ENCODE assay signal across 30 mouse cellular contexts in genomic region chr6:128868861-128869260, GRCm38 (mm10). TPM values are rescaled to one million over a fixed set of nuclear protein-coding genes. Genes with fewer than 3 reads are reported as not detected.
DNase-seq lines count a peak whose midpoint lies in the region; TF ChIP-seq lines count a peak whose summit lies in the region.
"Had no signal": no experiment of that assay in that cellular context is flagged by ENCODE, and none has a peak within 500 bp of the region (broad histone marks: within the 10 kb centered on the region; RNA-seq: fewer than 3 reads in every experiment).

No protein-coding gene starts in this region.

- no peak overlapping the region for H3K4me3 ChIP-seq in left cerebral cortex, adult 2 months
- H3K4me3 ChIP-seq: embryonic facial prominence, embryonic 10.5 days; embryonic facial prominence, embryonic 15.5 days; forebrain, embryonic 12.5 days; heart, embryonic 10.5 days; heart, embryonic 15.5 days; hindbrain, embryonic 13.5 days; limb, embryonic 13.5 days; midbrain, embryonic 12.5 days; neural tube, embryonic 13.5 days had no signal

- intact Hi-C loops in left cerebral cortex, adult 2 months (cut with DNase I) = loop anchor here (1.0 kb wide), 1 partner anchor 10 kb away; no protein-coding TSS in a partner anchor

- no peak for TF ChIP-seq CTCF in left cerebral cortex, adult 2 months (IDR thresholded peaks at IDR 0.05)

- DNase-seq in lung, postnatal 10 days = peak; percentile 22
- no peak for DNase-seq in lung, postnatal 14 days
- peak; percentile 69 for DNase-seq in ES-CJ7 (ENCODE audit: low read depth, low spot score)
- peak; percentile 57 for DNase-seq in R1 (ENCODE audit: low read depth, low spot score)
- DNase-seq in thymus, postnatal 4 days = peak; percentile 53
- DNase-seq in left cerebral cortex, adult 2 months (ENCODE audit: extremely low spot score in 1 of 2, low spot score in 2 of 2) = no peak
- DNase-seq: adrenal gland, adult 8-10 months; cerebellum, adult 8-10 months; cerebellum, postnatal 25 days; forebrain, postnatal 0 days; gastrocnemius, postnatal 10 days; heart, postnatal 36 days; kidney, adult 8-10 months; kidney, postnatal 10 days; layer of hippocampus, adult 9-11 months; lung, postnatal 36 days; right cerebral cortex, postnatal 4 days had no signal

- no peak overlapping the region for H3K27ac ChIP-seq in left cerebral cortex, adult 2 months
- H3K27ac ChIP-seq: embryonic facial prominence, embryonic 10.5 days; embryonic facial prominence, embryonic 15.5 days; forebrain, embryonic 12.5 days; heart, embryonic 10.5 days; heart, embryonic 15.5 days; hindbrain, embryonic 13.5 days; limb, embryonic 13.5 days; midbrain, embryonic 12.5 days; neural tube, embryonic 13.5 days; stomach, postnatal 0 days had no signal

RNA-seq across cellular contexts. Expression of gene Clec2i, which starts 18.5 kb away (rescaled TPM):
- total RNA-seq in left cerebral cortex, adult 2 months (2021) = not detected
- total RNA-seq: forebrain, postnatal 0 days; heart, postnatal 36 days; left cerebral cortex, postnatal 36 days; MEL had no signal

RNA-seq across cellular contexts. Expression of gene BC035044, which starts 22.1 kb away (rescaled TPM):
- 1 to 10 TPM in 1 of 2 experiments, under 1 TPM in 1; 0.94 to 1.5 TPM for total RNA-seq in left cerebral cortex, adult 2 months (2021)
- total RNA-seq: MEL had no signal

RNA-seq across cellular contexts. Expression of gene Klrb1b, which starts 42.7 kb away (rescaled TPM):
- not detected for total RNA-seq in left cerebral cortex, adult 2 months (2021)
- total RNA-seq: forebrain, postnatal 0 days; gastrocnemius, postnatal 10 days; granulocyte monocyte progenitor cell, adult 5-6 weeks; heart, postnatal 36 days; left cerebral cortex, postnatal 36 days; MEL had no signal

RNA-seq across cellular contexts. Expression of gene Gm44511, which starts 42.7 kb away (rescaled TPM):
- not detected for total RNA-seq in left cerebral cortex, adult 2 months (2021)
- total RNA-seq: forebrain, postnatal 0 days; gastrocnemius, postnatal 10 days; granulocyte monocyte progenitor cell, adult 5-6 weeks; heart, postnatal 36 days; left cerebral cortex, postnatal 36 days; MEL had no signal

Comparison
In these comparisons a context has a peak if more than half of its experiments do, and no peak if none do; other contexts are left out.
1. DNase-seq: peak in lung, postnatal 10 days (single experiment), ES-CJ7 (single experiment), R1 (single experiment) and thymus, postnatal 4 days (single experiment); none in lung, postnatal 14 days (single experiment) and left cerebral cortex, adult 2 months (0 of 2).